Mouse (Mus musculus) testis, adult 2 months (tissue): ENCODE data around the gene Safb. TPM values are rescaled to one million over a fixed set of nuclear protein-coding genes. Genes with fewer than 3 reads are reported as not detected.

Source experiments
- H3K27ac ChIP-seq: fragments of 200-500 bp; 2 replicates; pipeline ENCODE4 v1.5.1; 2012; ENCODE audit warnings: low read depth, low read length; ENCODE audit not compliant: control insufficient read depth, insufficient read depth
- H3K27me3 ChIP-seq: fragments of 200-500 bp; 2 replicates; pipeline ENCODE4 v1.6.1; 2012; ENCODE audit warnings: mild to moderate bottlenecking, low read length, moderate library complexity; ENCODE audit not compliant: control insufficient read depth, insufficient read depth
- H3K36me3 ChIP-seq: fragments of 200-500 bp; 2 replicates; pipeline ENCODE4 v1.6.1; 2012; ENCODE audit warnings: mild to moderate bottlenecking, low read length; ENCODE audit not compliant: control insufficient read depth, insufficient read depth
- H3K4me1 ChIP-seq: fragments of 200-500 bp; 2 replicates; pipeline ENCODE4 v1.6.1; 2012; ENCODE audit warnings: low read length; ENCODE audit not compliant: control insufficient read depth, insufficient read depth
- H3K4me3 ChIP-seq: fragments of 200-500 bp; 2 replicates; pipeline ENCODE4 v1.5.1; 2012; ENCODE audit warnings: low read depth, mild to moderate bottlenecking, low read length, moderate library complexity, mixed read lengths; ENCODE audit not compliant: control insufficient read depth
- CTCF ChIP-seq: fragments of 200-500 bp; IDR thresholded peaks from 2 replicates; pipeline ENCODE4 v1.5.1; 2012; ENCODE audit warnings: low read depth, mild to moderate bottlenecking, inconsistent platforms, low read length, moderate library complexity; ENCODE audit not compliant: control insufficient read depth, insufficient read depth, insufficient replicate concordance
- POLR2A ChIP-seq: fragments of 200-500 bp; IDR thresholded peaks from 2 replicates; pipeline ENCODE4 v1.6.1; 2012; ENCODE audit warnings: low read depth, mild to moderate bottlenecking, inconsistent platforms, low read length, moderate library complexity; ENCODE audit not compliant: control insufficient read depth
- polyA plus RNA-seq: library from polyadenylated mRNA; depleted of rRNA; stranded (reverse); fragments of >200 nt; gene quantifications from 2 replicates; pipeline ENCODE4 v1.2.3, GENCODE M21; 2012; rRNA removed

Gene Safb
- polyA plus RNA-seq, 1 experiment = 116 TPM

DNA sequence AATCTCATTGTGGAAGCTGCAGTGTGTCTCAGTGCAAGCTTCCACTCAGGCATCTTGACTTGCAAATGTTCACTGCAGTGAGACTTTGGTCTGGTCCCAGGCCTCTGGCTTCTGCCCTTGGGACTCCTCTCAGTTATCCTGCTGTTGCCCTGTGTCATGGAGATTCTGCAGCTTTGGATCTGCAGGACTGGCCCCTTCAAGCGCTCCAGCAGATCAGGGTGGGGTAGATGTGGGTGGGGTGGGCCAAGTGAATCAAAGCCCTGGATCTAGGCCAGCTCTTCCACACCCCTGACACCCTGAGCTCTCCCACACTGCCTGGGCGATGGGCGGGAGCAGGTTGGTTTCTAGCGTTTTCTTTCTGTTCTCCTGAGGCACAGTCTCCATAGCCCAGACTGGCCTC, 47.2 kb downstream of the Safb start:
- TF ChIP-seq CTCF = no peak
- no peak for TF ChIP-seq POLR2A
- no peak overlapping the region for H3K27ac ChIP-seq
- H3K27me3 ChIP-seq = no peaks in the 10 kb centered on the region
- H3K36me3 ChIP-seq = no peaks in the 10 kb centered on the region; the same call in 1 of the 2 replicates
- no peak overlapping the region for H3K4me3 ChIP-seq
- H3K4me1 ChIP-seq = peaks cover 15% of the 10 kb centered on the region

DNA sequence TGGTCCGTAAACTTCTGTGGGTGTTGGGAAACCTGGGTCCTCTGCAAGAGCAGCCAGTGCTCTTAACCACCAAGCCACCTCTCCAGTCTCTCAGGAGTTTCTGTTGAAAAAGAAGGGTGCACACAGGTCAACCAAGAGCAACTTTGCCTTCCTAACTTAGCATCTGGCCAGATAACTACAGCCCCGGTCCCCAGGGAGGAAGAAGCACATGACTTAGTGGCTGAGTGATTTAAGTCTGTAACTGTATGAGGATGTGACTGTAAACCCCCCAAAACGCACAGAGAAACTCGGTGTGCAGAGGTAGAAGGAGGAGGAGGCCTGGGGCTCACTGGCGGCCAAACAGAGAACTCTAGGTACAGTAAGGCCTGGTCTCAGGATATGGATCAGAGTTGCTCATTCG, 49.4 kb downstream of the Safb start:
- no peak for TF ChIP-seq POLR2A
- no peak for TF ChIP-seq CTCF
- Histone ChIP-seq H3K27me3 (no peaks in the 10 kb centered on the region), H3K27ac (no peak overlapping the region), H3K36me3 (no peaks in the 10 kb centered on the region; the same call in 1 of the 2 replicates), H3K4me3 (no peak overlapping the region), H3K4me1 (no peaks in the 10 kb centered on the region)

DNA sequence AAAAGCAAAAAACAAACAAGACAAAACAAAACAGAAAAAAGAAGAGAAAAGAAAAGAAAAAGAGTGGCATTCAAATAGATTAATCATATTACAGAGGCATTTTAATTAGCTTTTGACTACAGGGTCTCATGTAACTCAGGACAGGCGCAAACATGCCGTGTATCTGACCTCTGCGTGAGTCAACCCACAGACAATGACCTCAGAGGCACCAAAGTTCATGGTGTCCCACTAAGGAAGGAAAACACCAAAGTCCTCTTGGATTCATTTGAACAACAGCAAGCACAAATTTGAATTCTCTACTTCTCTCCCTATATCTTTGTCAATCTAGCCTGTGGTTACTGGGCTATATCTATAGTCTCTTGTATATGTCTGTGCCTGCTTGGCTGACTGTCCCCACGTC, 58.6 kb downstream of the Safb start:
- TF ChIP-seq CTCF (no peak), POLR2A (no peak)
- Histone ChIP-seq H3K4me1 (no peaks in the 10 kb centered on the region), H3K4me3 (no peak overlapping the region), H3K27me3 (no peaks in the 10 kb centered on the region), H3K27ac (no peak overlapping the region), H3K36me3 (no peaks in the 10 kb centered on the region; the same call in 1 of the 2 replicates)

GRCm38 (mm10) chr17:56647546-56647945, 62.9 kb downstream of the Safb start:
- Histone ChIP-seq H3K4me1 (no peaks in the 10 kb centered on the region; the same call in 1 of the 2 replicates), H3K4me3 (no peak overlapping the region), H3K36me3 (no peaks in the 10 kb centered on the region; the same call in 1 of the 2 replicates), H3K27ac (no peak overlapping the region), H3K27me3 (no peaks in the 10 kb centered on the region)
- TF ChIP-seq POLR2A (no peak), CTCF (no peak)

- Histone ChIP-seq H3K4me3 (no peak overlapping the region), H3K27ac (no peak overlapping the region), H3K27me3 (no peaks in the 10 kb centered on the region), H3K36me3 (peaks cover 1% of the 10 kb centered on the region; the same call in 1 of the 2 replicates), H3K4me1 (no peaks in the 10 kb centered on the region; the same call in none of the 2 replicates)
- TF ChIP-seq POLR2A (no peak), CTCF (no peak)
Observed at GRCm38 (mm10) chr17:56651801-56652200, 67.2 kb downstream of the Safb start.

GRCm38 (mm10) chr17:56654771-56655170, 70.1 kb downstream of the Safb start:
- H3K27ac ChIP-seq = no peak overlapping the region
- 0 out of 2 replicates have a peak, but pooled peaks cover 1% of the 10 kb centered on the region for H3K36me3 ChIP-seq
- no peaks in the 10 kb centered on the region for H3K27me3 ChIP-seq
- H3K4me1 ChIP-seq = no peaks in the 10 kb centered on the region; the same call in none of the 2 replicates
- H3K4me3 ChIP-seq = no peak overlapping the region
- TF ChIP-seq CTCF (no peak), POLR2A (no peak)

DNA sequence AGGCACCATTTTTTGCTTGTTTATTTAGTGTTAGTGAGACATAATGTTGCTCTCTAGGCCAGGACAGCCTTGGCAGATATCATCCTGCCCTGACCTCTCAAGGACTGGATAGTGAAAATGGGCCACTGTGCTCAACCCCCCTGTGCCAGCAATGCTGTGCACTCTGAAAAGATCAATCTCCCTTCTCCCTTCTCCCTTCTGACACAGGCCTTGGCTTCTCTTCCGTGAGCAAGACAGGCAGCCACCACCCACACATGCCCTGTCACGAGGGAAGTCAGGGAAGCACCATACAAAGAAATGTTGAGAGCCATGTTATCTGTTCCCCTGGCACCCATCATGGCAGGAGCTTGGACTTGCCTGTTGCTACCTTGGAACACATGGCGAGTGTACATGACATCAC, 70.7 kb downstream of the Safb start:
- Histone ChIP-seq H3K4me1 (no peaks in the 10 kb centered on the region; the same call in none of the 2 replicates), H3K36me3 (0 out of 2 replicates have a peak, but pooled peaks cover 1% of the 10 kb centered on the region), H3K27ac (peak overlapping the region; percentile 61), H3K27me3 (no peaks in the 10 kb centered on the region), H3K4me3 (no peak overlapping the region)
- no peak for TF ChIP-seq POLR2A
- TF ChIP-seq CTCF = no peak

Other genes with a start within 250 kb of the Safb start
- 63.4 and 68.8 TPM in 2 replicates for gene Ptprs, start 108.3 kb upstream of the Safb start, polyA plus RNA-seq
- gene Znrf4, start 72.4 kb upstream of the Safb start, polyA plus RNA-seq = 1,198 and 1,268 TPM in 2 replicates
- gene Gm20219, start 30.4 kb upstream of the Safb start, polyA plus RNA-seq = 2.0 and 2.3 TPM in 2 replicates
- gene Safb2, start 240 bp upstream of the Safb start, polyA plus RNA-seq = 92.2 and 99.2 TPM in 2 replicates
- gene 2410015M20Rik, start 24.9 kb downstream of the Safb start, polyA plus RNA-seq = 253 and 274 TPM in 2 replicates
- gene Rpl36, start 28.6 kb downstream of the Safb start, polyA plus RNA-seq = 1,820 and 2,071 TPM in 2 replicates
- 22.8 and 23.5 TPM in 2 replicates for gene Lonp1, start 42.1 kb downstream of the Safb start, polyA plus RNA-seq
- 182 and 184 TPM in 2 replicates for gene Catsperd, start 43.3 kb downstream of the Safb start, polyA plus RNA-seq
- gene Ranbp3, start 88.5 kb downstream of the Safb start, polyA plus RNA-seq = 98.4 and 120 TPM in 2 replicates
- 135 and 159 TPM in 2 replicates for gene Ndufa11, start 132.9 kb downstream of the Safb start, polyA plus RNA-seq
- 9.2 and 12.4 TPM in 2 replicates for gene Vmac, start 133.2 kb downstream of the Safb start, polyA plus RNA-seq
- gene Nrtn, start 172.7 kb downstream of the Safb start, polyA plus RNA-seq = 7.8 and 9.2 TPM in 2 replicates
- 29.7 and 31.3 TPM in 2 replicates for gene Dus3l, start 179.9 kb downstream of the Safb start, polyA plus RNA-seq
- 158 and 194 TPM in 2 replicates for gene Prr22, start 185.4 kb downstream of the Safb start, polyA plus RNA-seq
- 312 and 332 TPM in 2 replicates for gene Rfx2, start 246.2 kb downstream of the Safb start, polyA plus RNA-seq